Mouse (Mus musculus) stomach, postnatal 0 days (tissue): ENCODE measurements at regions not wholly inside any gene's neighbourhood (a gene's known extent, or its start where the extent isn't known, plus 50 kb on each side); places are given as distances from the start of the nearest gene placed in this dataset.

Experiments
- CTCF ChIP-seq: IDR thresholded peaks from 2 replicates; pipeline ENCODE4 v1.5.1; 2016; ENCODE audit warnings: antibody characterized with exemption, low read depth, mild to moderate bottlenecking, moderate library complexity
- EP300 ChIP-seq: optimal IDR thresholded peaks from 2 replicates; pipeline ENCODE3; 2016; ENCODE audit warnings: antibody characterized with exemption

GRCm38 (mm10) chr10:51219481-51219880 lies 260.9 kb upstream of the Gm49339 start:
- TF ChIP-seq CTCF (no peak), EP300 (no peak)
